Mouse (Mus musculus) erythroblast, embryonic 14.5 days (primary cell): ENCODE data around the gene Stx12. TPM values are rescaled to one million over a fixed set of nuclear protein-coding genes. Genes with fewer than 3 reads are reported as not detected.

ENCODE experiments used
- H3K27me3 ChIP-seq: 2 replicates; pipeline ENCODE4 v1.6.1; 2012; ENCODE audit warnings: inconsistent platforms; ENCODE audit not compliant: control insufficient read depth
- H3K36me3 ChIP-seq: 2 replicates; pipeline ENCODE4 v1.6.1; 2012; ENCODE audit warnings: mild to moderate bottlenecking, inconsistent platforms; ENCODE audit not compliant: control insufficient read depth
- H3K4me1 ChIP-seq: 2 replicates; pipeline ENCODE4 v1.6.1; 2012; ENCODE audit warnings: inconsistent platforms; ENCODE audit not compliant: control insufficient read depth
- H3K4me3 ChIP-seq: replicated peaks from 2 replicates; pipeline ENCODE3; 2012; ENCODE audit warnings: moderate library complexity, mild to moderate bottlenecking, inconsistent platforms
- H3K9me3 ChIP-seq: 2 replicates; pipeline ENCODE4 v1.6.1; 2012; ENCODE audit warnings: low read length, inconsistent platforms, mixed read lengths; ENCODE audit not compliant: control insufficient read depth
- GATA1 ChIP-seq: IDR thresholded peaks from 2 replicates; pipeline ENCODE4 v1.6.1; 2012; ENCODE audit warnings: low read length, inconsistent platforms, mixed read lengths
- TAL1 ChIP-seq: IDR thresholded peaks from 3 replicates; pipeline ENCODE4 v1.6.1; 2012; ENCODE audit warnings: low read length, inconsistent platforms, mixed read lengths
- polyA plus RNA-seq: library from polyadenylated mRNA; stranded (reverse); fragments of >175 nt; gene quantifications from 2 replicates; pipeline ENCODE4 v1.2.3, GENCODE M21; 2012

Gene Stx12
- polyA plus RNA-seq, 1 experiment, result 0.46 TPM

- no peaks in the 10 kb centered on the region for H3K4me1 ChIP-seq
- H3K4me3 ChIP-seq, result no peak overlapping the region
- H3K36me3 ChIP-seq, result peaks cover 90% of the 10 kb centered on the region
- TF ChIP-seq GATA1 (no peak), TAL1 (no peak)
- no peaks in the 10 kb centered on the region for H3K9me3 ChIP-seq
- H3K27me3 ChIP-seq, result no peaks in the 10 kb centered on the region
These were observed 27.8 kb upstream of the Stx12 start for GRCm38 (mm10) chr4:132912156-132912555.

- Histone ChIP-seq H3K36me3 (peaks cover 87% of the 10 kb centered on the region), H3K27me3 (no peaks in the 10 kb centered on the region), H3K4me1 (no peaks in the 10 kb centered on the region), H3K4me3 (no peak overlapping the region), H3K9me3 (no peaks in the 10 kb centered on the region)
- TF ChIP-seq TAL1, result no peak
- no peak for TF ChIP-seq GATA1
These were observed 21.6 kb upstream of the Stx12 start for GRCm38 (mm10) chr4:132905843-132906360.

DNA sequence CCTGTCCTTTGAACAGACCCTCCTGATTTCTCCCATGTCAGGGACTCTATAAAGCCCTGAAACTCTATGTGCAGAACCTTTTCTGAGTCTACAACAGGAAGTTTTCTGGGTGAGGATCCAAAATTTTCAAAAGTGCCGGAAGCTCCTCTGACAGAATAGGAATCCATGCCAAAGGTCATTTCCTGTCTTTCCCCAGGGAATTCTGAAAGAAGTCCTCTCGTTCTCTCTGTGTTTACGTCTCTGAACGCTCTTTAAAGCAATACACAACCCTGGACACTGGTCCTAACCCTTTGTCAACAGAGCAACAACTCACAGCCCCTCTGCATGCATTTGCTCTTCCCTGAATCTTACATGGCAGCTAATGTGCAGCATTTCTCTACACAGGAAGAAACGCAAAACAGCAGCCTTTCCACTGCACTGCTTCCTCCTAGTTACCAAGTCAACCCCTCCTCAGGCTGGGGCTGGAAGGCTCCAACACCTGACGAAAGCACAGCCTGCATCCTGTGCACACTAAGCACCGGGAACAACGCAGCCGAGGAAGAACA, 20.5 kb upstream of the Stx12 start:
- Histone ChIP-seq H3K9me3 (no peaks in the 10 kb centered on the region), H3K4me1 (no peaks in the 10 kb centered on the region), H3K27me3 (no peaks in the 10 kb centered on the region), H3K36me3 (peaks cover 85% of the 10 kb centered on the region), H3K4me3 (no peak overlapping the region)
- TF ChIP-seq TAL1 (no peak), GATA1 (no peak)

GRCm38 (mm10) chr4:132904071-132904470, 19.8 kb upstream of the Stx12 start:
- Histone ChIP-seq H3K4me3 (no peak overlapping the region), H3K27me3 (no peaks in the 10 kb centered on the region), H3K9me3 (no peaks in the 10 kb centered on the region), H3K4me1 (no peaks in the 10 kb centered on the region), H3K36me3 (peaks cover 81% of the 10 kb centered on the region)
- TF ChIP-seq TAL1 (no peak), GATA1 (no peak)

DNA sequence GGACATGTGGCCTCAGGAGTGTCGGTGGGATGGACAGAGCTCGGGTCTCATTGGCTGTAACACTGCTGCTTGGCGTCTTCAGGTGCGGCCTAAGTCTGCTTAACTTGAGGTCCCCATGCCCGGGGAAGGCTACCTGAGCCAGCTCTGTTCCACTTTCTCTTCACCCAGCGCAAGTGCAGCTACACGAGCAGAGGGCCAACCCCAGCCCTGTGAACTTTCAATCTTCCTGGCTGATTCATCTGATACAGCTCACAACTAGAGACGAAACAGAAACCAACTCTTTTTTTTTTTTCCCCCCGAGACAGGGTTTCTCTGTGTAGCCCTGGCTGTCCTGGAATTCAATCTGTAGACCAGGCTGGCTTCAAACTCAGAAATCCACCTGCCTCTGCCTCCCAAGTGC, 13.9 kb upstream of the Stx12 start:
- Histone ChIP-seq H3K4me3 (no peak overlapping the region), H3K4me1 (peaks cover 5% of the 10 kb centered on the region), H3K27me3 (peaks cover 22% of the 10 kb centered on the region), H3K36me3 (peaks cover 33% of the 10 kb centered on the region), H3K9me3 (no peaks in the 10 kb centered on the region)
- TF ChIP-seq GATA1 (no peak), TAL1 (no peak)

DNA sequence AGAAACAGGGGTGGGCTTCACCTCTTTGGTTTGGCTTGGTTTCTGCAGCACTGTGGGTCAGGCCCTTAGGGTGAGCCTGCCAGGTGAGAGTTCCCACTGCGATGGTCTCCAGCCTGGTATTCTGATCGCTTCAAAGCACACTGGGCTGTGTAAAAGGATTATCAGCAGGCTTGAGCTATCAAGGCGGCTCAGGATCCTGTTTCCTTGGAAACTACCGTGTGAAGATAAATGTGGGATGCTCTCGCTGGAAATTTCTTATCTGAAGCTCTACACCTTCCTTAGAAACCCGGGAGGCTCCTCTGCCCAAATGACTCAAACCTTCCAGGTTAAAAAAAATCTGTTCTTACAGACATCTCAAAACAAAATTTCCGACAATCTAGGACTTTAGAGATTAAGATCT, 10.1 kb upstream of the Stx12 start:
- TF ChIP-seq GATA1, result no peak
- no peak for TF ChIP-seq TAL1

GRCm38 (mm10) chr4:132884844-132885374, 600 bp upstream of the Stx12 start:
- Histone ChIP-seq H3K4me1 (peaks cover 37% of the 10 kb centered on the region), H3K4me3 (peak overlapping the region; percentile 68), H3K36me3 (peaks cover 23% of the 10 kb centered on the region), H3K27me3 (no peaks in the 10 kb centered on the region), H3K9me3 (no peaks in the 10 kb centered on the region)
- TF ChIP-seq GATA1 (no peak), TAL1 (no peak)

More for the DNA sequence above, 10.1 kb upstream of the Stx12 start:
- no peaks in the 10 kb centered on the region for H3K9me3 ChIP-seq
- H3K27me3 ChIP-seq, result peaks cover 22% of the 10 kb centered on the region
- peaks cover 5% of the 10 kb centered on the region for H3K4me1 ChIP-seq
- H3K4me3 ChIP-seq, result no peak overlapping the region
- no peaks in the 10 kb centered on the region for H3K36me3 ChIP-seq

DNA sequence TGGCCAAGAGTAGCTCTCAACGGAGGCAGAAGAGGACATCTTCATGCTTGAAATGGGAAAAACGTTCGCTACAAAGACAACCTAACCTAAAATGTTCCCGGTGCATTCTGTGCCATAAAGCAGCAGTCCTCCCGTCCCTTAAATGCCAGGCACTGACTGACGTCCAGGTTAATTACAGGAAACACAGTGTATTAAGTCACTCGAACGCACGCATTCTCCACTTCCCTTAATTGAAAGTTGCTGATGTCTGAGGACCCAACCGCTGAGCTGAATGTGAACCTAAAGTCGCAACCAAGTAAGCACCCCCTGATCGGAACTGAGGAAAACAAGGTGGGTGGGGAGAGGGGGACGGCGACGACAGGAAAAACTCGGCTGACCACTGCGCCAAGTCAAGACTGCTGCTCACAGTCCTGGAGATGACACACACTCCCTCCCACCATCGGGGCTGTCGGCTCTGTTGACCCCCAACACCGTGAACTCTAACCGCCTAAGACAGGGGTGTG, 697 bp downstream of the Stx12 start:
- peaks cover 37% of the 10 kb centered on the region for H3K4me1 ChIP-seq
- H3K4me3 ChIP-seq, result peak overlapping the region; percentile 68
- H3K36me3 ChIP-seq, result peaks cover 30% of the 10 kb centered on the region
- H3K27me3 ChIP-seq, result no peaks in the 10 kb centered on the region
- no peak for TF ChIP-seq TAL1
- no peaks in the 10 kb centered on the region for H3K9me3 ChIP-seq

DNA sequence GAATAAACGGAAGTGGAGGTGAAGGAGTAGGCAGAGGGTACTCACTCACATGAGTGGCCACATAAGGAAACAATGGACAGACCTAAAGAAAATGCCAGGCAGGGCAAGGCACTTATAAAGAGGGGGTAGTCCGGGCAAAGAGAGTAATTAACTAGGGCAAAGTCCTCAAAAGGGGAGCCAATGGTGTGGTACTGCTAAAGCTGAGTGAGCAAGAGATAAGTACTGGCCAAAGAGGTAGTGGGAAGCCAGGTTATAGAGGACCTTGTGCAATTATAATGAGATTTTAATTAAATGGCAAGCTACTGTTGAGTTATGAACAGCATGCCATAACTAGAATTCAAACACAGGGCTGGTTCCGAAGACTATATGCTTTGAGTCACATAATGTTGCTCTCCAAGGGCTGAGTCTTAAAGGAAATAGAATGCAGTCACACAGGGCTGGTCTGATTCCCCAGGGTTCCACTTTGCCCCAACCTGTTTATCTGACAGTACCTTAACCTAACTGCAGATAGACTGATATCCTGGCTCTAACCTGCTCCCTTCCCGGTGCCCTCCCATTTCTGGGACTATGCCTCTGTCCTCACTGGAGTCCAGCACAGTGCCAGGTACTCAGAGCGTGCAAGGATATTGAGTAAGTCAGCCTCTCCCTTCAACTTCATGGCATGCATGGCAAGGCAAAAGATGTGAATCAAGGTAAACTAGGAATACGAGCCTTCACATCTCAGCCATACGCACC, 9.8 kb downstream of the Stx12 start:
- Histone ChIP-seq H3K36me3 (peaks cover 47% of the 10 kb centered on the region), H3K9me3 (no peaks in the 10 kb centered on the region), H3K4me3 (no peak overlapping the region), H3K27me3 (no peaks in the 10 kb centered on the region), H3K4me1 (peaks cover 27% of the 10 kb centered on the region)
- TF ChIP-seq GATA1 (no peak), TAL1 (no peak)
